Mouse (Mus musculus): Measurements from ENCODE around the gene D630045J12Rik. TPM values are rescaled to one million over a fixed set of nuclear protein-coding genes. Genes with fewer than 3 reads are reported as not detected.
A peak's percentile ranks its signal among the peaks of the same experiment; 100 is the strongest.

The D630045J12Rik gene
- polyA plus RNA-seq, 1 experiment from 2014 or later, result 17.6 TPM

GRCm38 (mm10) chr6:38238382-38238781 is 15.4 kb downstream of the D630045J12Rik start:
- Histone ChIP-seq H3K4me3 (no peak overlapping the region), H3K36me3 (no peaks in the 10 kb centered on the region), H3K9me3 (no peaks in the 10 kb centered on the region), H3K4me2 (replicated peaks) (no peak overlapping the region), H3K27me3 (no peaks in the 10 kb centered on the region), H3K27ac (replicated peaks) (no peak overlapping the region), H3K4me1 (peaks cover 24% of the 10 kb centered on the region), H3K9ac (replicated peaks) (no peak overlapping the region)
- no peak for ATAC-seq (replicated peaks)
- 73% methylated on average over 4 of the region's 4 CpGs for WGBS

- Histone ChIP-seq H3K27me3 (no peaks in the 10 kb centered on the region), H3K9ac (replicated peaks) (no peak overlapping the region), H3K4me3 (no peak overlapping the region), H3K4me1 (peaks cover 20% of the 10 kb centered on the region), H3K4me2 (replicated peaks) (no peak overlapping the region), H3K36me3 (no peaks in the 10 kb centered on the region), H3K9me3 (no peaks in the 10 kb centered on the region), H3K27ac (replicated peaks) (no peak overlapping the region)
- no peak for ATAC-seq (replicated peaks)
- WGBS, result 86% methylated on average over 7 of the region's 7 CpGs
Observed at GRCm38 (mm10) chr6:38235991-38236658, 17.7 kb downstream of the D630045J12Rik start.

GRCm38 (mm10) chr6:38233803-38234202 is 20.0 kb downstream of the D630045J12Rik start:
- Histone ChIP-seq H3K27me3 (no peaks in the 10 kb centered on the region), H3K4me3 (no peak overlapping the region), H3K9me3 (no peaks in the 10 kb centered on the region), H3K4me2 (replicated peaks) (no peak overlapping the region), H3K4me1 (peaks cover 12% of the 10 kb centered on the region), H3K36me3 (no peaks in the 10 kb centered on the region; the same call in 1 of the 2 replicates), H3K9ac (replicated peaks) (no peak overlapping the region), H3K27ac (replicated peaks) (no peak overlapping the region)
- WGBS, result 94% methylated on average over 3 of the region's 3 CpGs
- no peak for ATAC-seq (replicated peaks)

- Histone ChIP-seq H3K4me2 (replicated peaks) (no peak overlapping the region), H3K4me3 (no peak overlapping the region), H3K27me3 (no peaks in the 10 kb centered on the region), H3K36me3 (no peaks in the 10 kb centered on the region; the same call in 1 of the 2 replicates), H3K27ac (replicated peaks) (no peak overlapping the region), H3K9me3 (no peaks in the 10 kb centered on the region), H3K9ac (replicated peaks) (no peak overlapping the region), H3K4me1 (peaks cover 12% of the 10 kb centered on the region)
- 70% methylated on average over 3 of the region's 3 CpGs for WGBS
- ATAC-seq (replicated peaks), result no peak
Observed at GRCm38 (mm10) chr6:38232917-38233316, 20.9 kb downstream of the D630045J12Rik start.

GRCm38 (mm10) chr6:38231994-38232393 is 21.8 kb downstream of the D630045J12Rik start:
- H3K4me2 ChIP-seq (replicated peaks), result no peak overlapping the region
- H3K4me1 ChIP-seq, result peaks cover 15% of the 10 kb centered on the region
- no peaks in the 10 kb centered on the region for H3K9me3 ChIP-seq
- no peaks in the 10 kb centered on the region for H3K27me3 ChIP-seq
- no peaks in the 10 kb centered on the region; the same call in 1 of the 2 replicates for H3K36me3 ChIP-seq
- H3K9ac ChIP-seq (replicated peaks), result no peak overlapping the region
- H3K4me3 ChIP-seq, result no peak overlapping the region
- ATAC-seq (replicated peaks), result peak; percentile 26; the same call in 1 of the 2 replicates
- no peak overlapping the region for H3K27ac ChIP-seq (replicated peaks)
- WGBS, result 77% methylated on average over 4 of the region's 4 CpGs

GRCm38 (mm10) chr6:38224079-38224478 is 29.7 kb downstream of the D630045J12Rik start:
- WGBS, result 28% methylated on average over 1 of the region's 1 CpGs
- Histone ChIP-seq H3K4me3 (no peak overlapping the region), H3K4me1 (peaks cover 15% of the 10 kb centered on the region), H3K36me3 (no peaks in the 10 kb centered on the region; the same call in 1 of the 2 replicates), H3K9ac (replicated peaks) (no peak overlapping the region), H3K4me2 (replicated peaks) (no peak overlapping the region), H3K27ac (replicated peaks) (0 out of 2 replicates have a peak overlapping the region, but pooled peaks have one; percentile 12), H3K27me3 (no peaks in the 10 kb centered on the region), H3K9me3 (no peaks in the 10 kb centered on the region)
- ATAC-seq (replicated peaks), result peak; percentile 57; the same call in 1 of the 2 replicates

GRCm38 (mm10) chr6:38219261-38219660 is 34.5 kb downstream of the D630045J12Rik start:
- 0 out of 2 replicates have a peak, but pooled peaks have one; percentile 21 for ATAC-seq (replicated peaks)
- no peak overlapping the region for H3K4me2 ChIP-seq (replicated peaks)
- H3K4me3 ChIP-seq, result no peak overlapping the region
- WGBS, result 78% methylated on average over 2 of the region's 2 CpGs
- H3K27ac ChIP-seq (replicated peaks), result no peak overlapping the region
- H3K27me3 ChIP-seq, result no peaks in the 10 kb centered on the region
- H3K4me1 ChIP-seq, result peaks cover 25% of the 10 kb centered on the region
- no peaks in the 10 kb centered on the region for H3K36me3 ChIP-seq
- no peaks in the 10 kb centered on the region for H3K9me3 ChIP-seq
- H3K9ac ChIP-seq (replicated peaks), result no peak overlapping the region

- Histone ChIP-seq H3K4me3 (no peak overlapping the region), H3K4me1 (peaks cover 22% of the 10 kb centered on the region), H3K27ac (replicated peaks) (peak overlapping the region; percentile 29; the same call in 1 of the 2 replicates), H3K4me2 (replicated peaks) (no peak overlapping the region), H3K9ac (replicated peaks) (no peak overlapping the region), H3K27me3 (no peaks in the 10 kb centered on the region), H3K36me3 (no peaks in the 10 kb centered on the region; the same call in 1 of the 2 replicates), H3K9me3 (no peaks in the 10 kb centered on the region; the same call in 1 of the 2 replicates)
- peak; percentile 71; the same call in 1 of the 2 replicates for ATAC-seq (replicated peaks)
- 42% methylated on average over 14 of the region's 14 CpGs for WGBS
Observed at GRCm38 (mm10) chr6:38215448-38216110, 38.2 kb downstream of the D630045J12Rik start.

- 39% methylated on average over 2 of the region's 2 CpGs for WGBS
- H3K27ac ChIP-seq (replicated peaks), result 0 out of 2 replicates have a peak overlapping the region, but pooled peaks have one; percentile 6
Observed at GRCm38 (mm10) chr6:38207621-38208020, 46.2 kb downstream of the D630045J12Rik start.

GRCm38 (mm10) chr6:38206941-38207531 is 46.8 kb downstream of the D630045J12Rik start:
- H3K9ac ChIP-seq (replicated peaks), result no peak overlapping the region
- WGBS, result 2% methylated on average over 8 of the region's 8 CpGs
- 0 out of 2 replicates have a peak overlapping the region, but pooled peaks have one; percentile 19 for H3K27ac ChIP-seq (replicated peaks)
- no peaks in the 10 kb centered on the region for H3K27me3 ChIP-seq
- no peak overlapping the region for H3K4me2 ChIP-seq (replicated peaks)
- peaks cover 15% of the 10 kb centered on the region for H3K4me1 ChIP-seq
- ATAC-seq (replicated peaks), result peak; percentile 26; the same call in 1 of the 2 replicates
- H3K4me3 ChIP-seq, result no peak overlapping the region
- no peaks in the 10 kb centered on the region for H3K36me3 ChIP-seq
- H3K9me3 ChIP-seq, result no peaks in the 10 kb centered on the region

More at GRCm38 (mm10) chr6:38207621-38208020, 46.2 kb downstream of the D630045J12Rik start:
- Histone ChIP-seq H3K4me1 (peaks cover 15% of the 10 kb centered on the region), H3K4me3 (no peak overlapping the region), H3K36me3 (no peaks in the 10 kb centered on the region), H3K4me2 (replicated peaks) (no peak overlapping the region), H3K27me3 (no peaks in the 10 kb centered on the region), H3K9ac (replicated peaks) (no peak overlapping the region), H3K9me3 (no peaks in the 10 kb centered on the region)
- ATAC-seq (replicated peaks), result no peak

GRCm38 (mm10) chr6:38205375-38205774 is 48.4 kb downstream of the D630045J12Rik start:
- Histone ChIP-seq H3K4me3 (no peak overlapping the region), H3K4me2 (replicated peaks) (no peak overlapping the region), H3K27ac (replicated peaks) (no peak overlapping the region), H3K36me3 (no peaks in the 10 kb centered on the region), H3K9me3 (no peaks in the 10 kb centered on the region), H3K4me1 (peaks cover 15% of the 10 kb centered on the region), H3K27me3 (no peaks in the 10 kb centered on the region), H3K9ac (replicated peaks) (no peak overlapping the region)
- WGBS, result 81% methylated on average over 6 of the region's 6 CpGs
- ATAC-seq (replicated peaks), result no peak

GRCm38 (mm10) chr6:38203820-38204219 is 50.0 kb downstream of the D630045J12Rik start:
- ATAC-seq (replicated peaks), result no peak
- Histone ChIP-seq H3K9me3 (no peaks in the 10 kb centered on the region), H3K4me3 (no peak overlapping the region), H3K36me3 (no peaks in the 10 kb centered on the region), H3K27me3 (no peaks in the 10 kb centered on the region), H3K9ac (replicated peaks) (no peak overlapping the region), H3K4me1 (peaks cover 15% of the 10 kb centered on the region), H3K4me2 (replicated peaks) (no peak overlapping the region), H3K27ac (replicated peaks) (no peak overlapping the region)
- WGBS, result 64% methylated on average over 4 of the region's 4 CpGs

All from forebrain, embryonic 15.5 days (tissue).